Mouse (Mus musculus): ENCODE measurements around the gene Cenpc1.

Cenpc1 gene

GRCm38 (mm10) chr5:85994551-85994950 is 70.8 kb downstream of the Cenpc1 start:
- no peak for DNase-seq (ENCODE audit: low spot score)

GRCm38 (mm10) chr5:85992805-85993721 is 72.3 kb downstream of the Cenpc1 start:
- DNase-seq (ENCODE audit: low spot score): no peak

GRCm38 (mm10) chr5:85992055-85992454 is 73.3 kb downstream of the Cenpc1 start:
- no peak for DNase-seq (ENCODE audit: low spot score)

- DNase-seq (ENCODE audit: low spot score): no peak
Measured at GRCm38 (mm10) chr5:85987516-85987863, 77.9 kb downstream of the Cenpc1 start.

GRCm38 (mm10) chr5:85986734-85987515 is 78.5 kb downstream of the Cenpc1 start:
- no peak for DNase-seq (ENCODE audit: low spot score)

GRCm38 (mm10) chr5:85977646-85978426 is 87.5 kb downstream of the Cenpc1 start:
- no peak for DNase-seq (ENCODE audit: low spot score)

GRCm38 (mm10) chr5:85962791-85963190 is 102.6 kb downstream of the Cenpc1 start:
- no peak for DNase-seq (ENCODE audit: low spot score)
